Mouse (Mus musculus): ENCODE measurements around the gene Wdr81. TPM values are rescaled to one million over a fixed set of nuclear protein-coding genes. Genes with fewer than 3 reads are reported as not detected.

Gene Wdr81
- total and polyA plus RNA-seq, 2 experiments from 2014 or later: 2.2 to 12.0 TPM

DNA sequence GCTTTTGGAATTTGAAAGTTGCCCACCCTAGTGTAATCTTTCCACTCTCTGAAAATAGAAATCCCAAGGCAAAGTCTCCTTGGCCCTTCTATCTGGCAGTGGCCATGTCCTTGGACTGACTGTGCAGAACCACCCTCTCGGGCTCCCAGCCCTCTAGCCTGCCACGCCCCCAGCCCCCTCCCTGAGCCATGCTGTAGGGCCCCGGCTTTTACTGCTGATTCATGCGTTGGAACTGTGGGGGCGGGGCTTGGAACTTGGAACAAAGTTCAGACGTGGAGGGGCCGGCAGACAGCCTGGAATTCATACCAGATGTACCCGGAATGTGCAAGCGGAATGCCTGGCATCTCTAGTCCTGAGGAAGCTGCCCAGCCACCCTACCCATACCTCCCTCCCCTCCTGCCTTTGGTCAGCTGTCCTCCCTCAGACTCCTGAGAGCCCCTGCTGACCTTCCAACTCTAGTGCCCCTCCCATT, 8.4 kb upstream of the Wdr81 start:
- 1% methylated on average over 9 of the region's 9 CpGs for WGBS

DNA sequence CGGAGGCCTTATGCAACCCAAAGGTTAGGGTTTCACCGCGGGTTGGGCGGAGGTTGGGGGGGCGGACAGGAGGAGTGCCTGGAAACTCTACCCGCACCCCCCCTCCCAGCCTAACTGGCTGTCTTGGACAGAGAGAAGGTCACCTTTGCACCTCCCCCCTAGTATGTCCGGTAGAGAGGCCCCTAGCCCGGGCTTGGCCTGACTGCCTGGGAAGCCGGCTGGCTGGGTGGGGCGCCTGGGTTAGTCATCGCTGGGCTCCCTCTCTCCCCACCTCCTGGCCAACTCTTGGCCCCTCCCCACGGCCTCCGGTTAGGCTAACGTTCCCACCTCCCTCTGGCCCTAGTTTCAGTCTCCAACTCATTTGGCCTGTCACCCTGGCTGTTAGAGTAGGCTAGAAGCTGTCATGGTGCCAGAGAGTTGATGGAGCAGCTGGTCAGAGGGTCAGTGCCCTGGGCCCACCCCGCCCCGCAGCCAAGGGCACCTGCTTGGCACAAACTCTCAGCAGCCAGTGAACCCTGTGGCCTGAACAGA, 7.8 kb upstream of the Wdr81 start:
- Histone ChIP-seq H3K4me2 (ENCODE audit: low read depth, low read length) (peak overlapping the region; percentile 65), H3K27ac (ENCODE audit: low read depth) (peak overlapping the region; percentile 97), H3K36me3 (replicated peaks; ENCODE audit: control insufficient read depth, insufficient read depth, low read length) (peaks cover 27% of the 10 kb centered on the region), H3K4me3 (ENCODE audit: low read depth, low read length) (peak overlapping the region; percentile 87), H3K9ac (replicated peaks; ENCODE audit: low read depth, low read length) (peak overlapping the region; percentile 93), H3K27me3 (ENCODE audit: control insufficient read depth, insufficient read depth, low read length) (no peaks in the 10 kb centered on the region), H3K9me3 (replicated peaks; ENCODE audit: control insufficient read depth, low read length) (no peaks in the 10 kb centered on the region), H3K4me1 (ENCODE audit: control insufficient read depth, insufficient read depth) (peaks cover 27% of the 10 kb centered on the region)
- WGBS: 1% methylated on average over 16 of the region's 16 CpGs
- TF ChIP-seq CTCF (IDR thresholded peaks at IDR 0.05; ENCODE audit: low read depth) (no peak), EP300 (IDR thresholded peaks at IDR 0.05; ENCODE audit: low read depth) (no peak)
- DNase-seq (ENCODE audit: low spot score) (peak; percentile 83), ATAC-seq (ENCODE audit: insufficient read depth, low read depth) (peak; percentile 28)

More for the DNA sequence above, 8.4 kb upstream of the Wdr81 start:
- Histone ChIP-seq H3K4me3 (ENCODE audit: low read depth, low read length) (peak overlapping the region; percentile 87), H3K36me3 (replicated peaks; ENCODE audit: control insufficient read depth, insufficient read depth, low read length) (peaks cover 27% of the 10 kb centered on the region), H3K27ac (ENCODE audit: low read depth) (peak overlapping the region; percentile 97), H3K27me3 (ENCODE audit: control insufficient read depth, insufficient read depth, low read length) (no peaks in the 10 kb centered on the region), H3K4me1 (ENCODE audit: control insufficient read depth, insufficient read depth) (peaks cover 27% of the 10 kb centered on the region), H3K9ac (replicated peaks; ENCODE audit: low read depth, low read length) (peak overlapping the region; percentile 93), H3K4me2 (ENCODE audit: low read depth, low read length) (peak overlapping the region; percentile 65), H3K9me3 (replicated peaks; ENCODE audit: control insufficient read depth, low read length) (no peaks in the 10 kb centered on the region)
- peak; percentile 59 for ATAC-seq (ENCODE audit: insufficient read depth, low read depth)
- peak; percentile 95 for DNase-seq (ENCODE audit: low spot score)
- TF ChIP-seq EP300 (IDR thresholded peaks at IDR 0.05; ENCODE audit: low read depth): peak; percentile 95
- no peak for TF ChIP-seq CTCF (IDR thresholded peaks at IDR 0.05; ENCODE audit: low read depth)

DNA sequence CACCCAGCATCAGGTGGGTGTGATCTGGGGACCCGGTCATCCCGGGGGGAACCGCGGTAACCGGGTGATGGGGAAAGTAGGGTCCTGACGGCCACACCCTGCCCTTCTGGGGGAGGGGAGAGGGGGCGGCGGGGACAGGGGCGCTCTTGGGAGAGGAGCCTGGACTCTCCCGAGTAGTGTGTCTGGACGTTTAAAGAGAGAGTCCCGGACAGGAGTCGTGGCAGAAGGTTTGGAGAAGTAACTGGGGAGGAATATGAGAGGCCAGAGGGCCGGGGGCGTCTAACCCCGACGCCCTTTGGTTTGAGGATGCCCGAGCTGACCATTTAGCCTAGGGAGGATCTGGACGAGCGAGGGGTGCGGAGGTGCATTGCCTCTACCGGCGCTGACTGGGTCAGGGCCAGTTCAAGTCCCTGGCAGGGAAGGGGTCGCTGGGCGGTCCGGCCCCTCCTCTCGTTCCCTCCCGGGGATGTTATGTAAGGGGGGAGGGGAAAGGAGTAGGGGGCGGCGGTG, 7.3 kb upstream of the Wdr81 start:
- ATAC-seq (ENCODE audit: insufficient read depth, low read depth): peak; percentile 1
- no peaks in the 10 kb centered on the region for H3K27me3 ChIP-seq (ENCODE audit: control insufficient read depth, insufficient read depth, low read length)
- H3K4me1 ChIP-seq (ENCODE audit: control insufficient read depth, insufficient read depth): peaks cover 27% of the 10 kb centered on the region
- H3K27ac ChIP-seq (ENCODE audit: low read depth): peak overlapping the region; percentile 97
- DNase-seq (ENCODE audit: low spot score): no peak
- no peak for TF ChIP-seq EP300 (IDR thresholded peaks at IDR 0.05; ENCODE audit: low read depth)
- no peaks in the 10 kb centered on the region for H3K9me3 ChIP-seq (replicated peaks; ENCODE audit: control insufficient read depth, low read length)
- H3K4me3 ChIP-seq (ENCODE audit: low read depth, low read length): peak overlapping the region; percentile 87
- H3K36me3 ChIP-seq (replicated peaks; ENCODE audit: control insufficient read depth, insufficient read depth, low read length): peaks cover 27% of the 10 kb centered on the region
- H3K9ac ChIP-seq (replicated peaks; ENCODE audit: low read depth, low read length): peak overlapping the region; percentile 93
- WGBS: under 1% methylated on average over 30 of the region's 30 CpGs
- H3K4me2 ChIP-seq (ENCODE audit: low read depth, low read length): peak overlapping the region; percentile 65

DNA sequence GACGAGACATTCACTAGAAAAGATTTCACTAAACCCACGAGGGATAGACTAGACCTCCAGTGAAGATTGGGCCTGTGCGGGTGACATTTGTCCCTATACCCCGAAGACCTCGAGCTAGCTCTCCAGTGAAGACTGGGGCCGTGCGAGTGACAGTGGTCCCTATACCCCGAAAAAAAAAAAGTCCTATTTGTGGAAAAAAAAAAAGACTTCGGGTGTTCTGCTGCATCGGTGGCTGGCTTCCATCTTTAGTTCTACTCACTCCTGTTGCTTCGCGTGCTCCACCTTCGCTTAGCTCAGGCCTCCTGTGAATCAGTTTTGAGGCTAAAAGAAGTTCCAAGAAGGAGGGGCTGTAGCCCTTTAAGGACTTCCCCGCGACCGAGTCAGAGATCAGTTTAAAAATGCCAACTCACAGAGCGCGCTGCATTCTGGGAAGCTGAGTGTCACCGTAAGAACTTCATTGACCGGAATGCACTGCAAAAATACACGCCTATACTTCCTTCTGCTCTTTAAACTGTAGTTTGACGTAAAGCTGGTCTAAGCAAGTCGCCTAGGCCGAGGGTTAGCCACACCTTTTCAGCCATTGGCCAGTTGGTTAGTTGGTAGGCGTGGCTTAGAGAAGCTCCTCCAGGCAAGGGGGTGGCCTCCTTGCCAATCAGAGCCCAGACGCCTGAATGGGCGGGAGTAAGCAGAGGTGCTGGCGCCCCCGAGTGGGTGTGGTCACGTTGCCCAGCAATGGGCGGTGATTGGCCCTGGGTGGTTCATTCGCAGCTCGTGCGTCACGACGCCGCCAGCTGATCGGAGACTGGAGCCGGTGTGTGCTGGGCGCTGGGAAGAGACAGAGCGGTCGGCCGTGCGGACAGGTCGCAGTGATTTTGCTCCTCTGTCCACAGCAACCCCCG, 6.6 kb upstream of the Wdr81 start, which contains the start of gene Tlcd2:
Tlcd2 (plus strand) TSS at position 872 of the 899 bp plus-strand sequence.
- H3K9ac ChIP-seq (replicated peaks; ENCODE audit: low read depth, low read length): peak within 1 kb of the TSS; percentile 93
- no peaks in the 10 kb centered on the region for H3K27me3 ChIP-seq (ENCODE audit: control insufficient read depth, insufficient read depth, low read length)
- H3K4me1 ChIP-seq (ENCODE audit: control insufficient read depth, insufficient read depth): peaks cover 27% of the 10 kb centered on the region
- under 1% methylated on average over 46 of the region's 46 CpGs for WGBS
- DNase-seq (ENCODE audit: low spot score) (peak; percentile 100), ATAC-seq (ENCODE audit: insufficient read depth, low read depth) (peak; percentile 87)
- H3K9me3 ChIP-seq (replicated peaks; ENCODE audit: control insufficient read depth, low read length): no peaks in the 10 kb centered on the region
- H3K4me3 ChIP-seq (ENCODE audit: low read depth, low read length): peak within 1 kb of the TSS; percentile 87
- TF ChIP-seq EP300 (IDR thresholded peaks at IDR 0.05; ENCODE audit: low read depth): peak; percentile 44
- TF ChIP-seq CTCF (IDR thresholded peaks at IDR 0.05; ENCODE audit: low read depth): no peak
- H3K36me3 ChIP-seq (replicated peaks; ENCODE audit: control insufficient read depth, insufficient read depth, low read length): peaks cover 27% of the 10 kb centered on the region
- peak within 1 kb of the TSS; percentile 97 for H3K27ac ChIP-seq (ENCODE audit: low read depth)
- H3K4me2 ChIP-seq (ENCODE audit: low read depth, low read length): peak within 1 kb of the TSS; percentile 86

DNA sequence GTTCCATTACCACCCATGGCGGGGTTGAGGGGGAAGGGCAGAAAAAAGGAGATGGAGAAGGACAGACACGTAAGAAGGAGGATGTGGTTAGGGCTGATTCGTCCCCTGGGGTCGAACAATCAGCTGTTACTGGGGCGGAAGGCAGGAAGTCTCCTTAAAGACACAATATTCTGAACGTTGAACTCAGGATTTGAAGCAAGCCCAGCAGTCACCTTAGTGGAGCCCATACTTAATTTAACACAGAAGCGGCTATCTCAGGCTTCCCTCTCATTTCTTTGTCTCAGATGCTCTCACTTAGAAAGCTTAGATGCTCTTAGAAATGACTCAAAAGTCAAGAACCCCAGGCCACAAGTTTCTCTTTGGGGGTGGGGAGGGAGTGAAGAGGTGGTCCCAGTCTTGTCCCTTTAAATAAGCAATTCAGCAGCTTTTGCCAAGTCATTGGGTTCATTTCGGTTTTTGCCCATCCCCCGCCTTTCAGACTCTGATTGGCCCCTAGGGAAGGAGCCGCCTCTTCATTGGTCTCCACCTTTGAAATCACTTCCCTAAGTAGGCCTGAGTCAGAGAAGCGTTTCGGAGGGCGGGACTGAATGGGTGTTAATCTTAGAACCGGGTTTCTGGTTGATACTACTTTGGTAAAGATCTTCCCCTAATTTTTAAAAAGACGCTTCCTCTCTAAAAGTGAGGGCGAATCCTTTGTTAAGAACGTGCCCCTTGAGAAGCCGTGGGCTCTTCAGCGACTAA, 5.8 kb upstream of the Wdr81 start:
- Histone ChIP-seq H3K9ac (replicated peaks; ENCODE audit: low read depth, low read length) (peak overlapping the region; percentile 53), H3K4me2 (ENCODE audit: low read depth, low read length) (peak overlapping the region; percentile 86), H3K4me1 (ENCODE audit: control insufficient read depth, insufficient read depth) (peaks cover 27% of the 10 kb centered on the region), H3K36me3 (replicated peaks; ENCODE audit: control insufficient read depth, insufficient read depth, low read length) (peaks cover 19% of the 10 kb centered on the region), H3K4me3 (ENCODE audit: low read depth, low read length) (peak overlapping the region; percentile 46), H3K27me3 (ENCODE audit: control insufficient read depth, insufficient read depth, low read length) (no peaks in the 10 kb centered on the region), H3K27ac (ENCODE audit: low read depth) (peak overlapping the region; percentile 97), H3K9me3 (replicated peaks; ENCODE audit: control insufficient read depth, low read length) (no peaks in the 10 kb centered on the region)
- 5% methylated on average over 19 of the region's 19 CpGs for WGBS
- peak; percentile 21; the same call in 1 of the 2 replicates for ATAC-seq (ENCODE audit: insufficient read depth, low read depth)
- peak; percentile 98 for DNase-seq (ENCODE audit: low spot score)
- TF ChIP-seq CTCF (IDR thresholded peaks at IDR 0.05; ENCODE audit: low read depth): no peak
